11 mouse cellular contexts compared by ENCODE assay signal in genomic region chr2:129240726-129241432, GRCm38 (mm10). TPM values are rescaled to one million over a fixed set of nuclear protein-coding genes. Genes with fewer than 3 reads are reported as not detected.
A peak's percentile ranks its signal among the peaks of the same experiment; 100 is the strongest.
DNase-seq lines count a peak whose midpoint lies in the region; ATAC-seq lines count a peak whose summit lies in the region.
"Had no signal": no experiment of that assay in that cellular context is flagged by ENCODE, and none has a peak within 500 bp of the region (broad histone marks: within the 10 kb centered on the region; RNA-seq: fewer than 3 reads in every experiment).

No protein-coding gene starts in this region.

- H3K36me3 ChIP-seq in heart, embryonic 13.5 days: no peaks in the 10 kb centered on the region
- H3K36me3 ChIP-seq in liver, embryonic 16.5 days (ENCODE audit: control insufficient read depth, insufficient read depth): no peaks in the 10 kb centered on the region
- H3K36me3 ChIP-seq in hindbrain, embryonic 13.5 days: no peaks in the 10 kb centered on the region
- H3K36me3 ChIP-seq: forebrain, embryonic 12.5 days had no signal

- intact Hi-C loops in heart, postnatal 36 days (cut with DNase I): no loop called here

- WGBS in heart, embryonic 13.5 days: 48% methylated on average over 9 of the region's 9 CpGs
- 60% methylated on average over 9 of the region's 9 CpGs for WGBS in liver, embryonic 16.5 days (ENCODE audit: insufficient replicate concordance)
- WGBS in hindbrain, embryonic 13.5 days: 64% methylated on average over 9 of the region's 9 CpGs

- DNase-seq in heart, postnatal 36 days: no peak
- DNase-seq in ovary, adult 18-20 months (ENCODE audit: low spot score): peak; percentile 16
- no peak for DNase-seq in ovary, postnatal 14 days (ENCODE audit: low spot score)
- DNase-seq in embryo, embryonic 9.5 days (ENCODE audit: extremely low spot score): no peak

- H3K9ac ChIP-seq in heart, embryonic 13.5 days: no peak overlapping the region
- peak overlapping the region; percentile 33 for H3K9ac ChIP-seq in liver, embryonic 16.5 days (ENCODE audit: low read depth, low read length)
- H3K9ac ChIP-seq in hindbrain, embryonic 13.5 days: no peak overlapping the region
- H3K9ac ChIP-seq: forebrain, embryonic 12.5 days had no signal

- 0 out of 2 replicates have a peak overlapping the region, but pooled peaks have one; percentile 5 for H3K4me2 ChIP-seq in heart, embryonic 13.5 days
- H3K4me2 ChIP-seq in liver, embryonic 16.5 days (ENCODE audit: low read depth, low read length): peak overlapping the region; percentile 30
- H3K4me2 ChIP-seq in hindbrain, embryonic 13.5 days: no peak overlapping the region
- H3K4me2 ChIP-seq: forebrain, embryonic 12.5 days had no signal

- peak overlapping the region; percentile 56 for H3K27ac ChIP-seq in heart, embryonic 13.5 days (replicated peaks)
- peak overlapping the region; percentile 83 for H3K27ac ChIP-seq in liver, embryonic 16.5 days (ENCODE audit: low read length)
- H3K27ac ChIP-seq in hindbrain, embryonic 13.5 days: no peak overlapping the region
- H3K27ac ChIP-seq: forebrain, embryonic 12.5 days; macrophage had no signal

- 0 out of 2 replicates have a peak, but pooled peaks cover 3% of the 10 kb centered on the region for H3K9me3 ChIP-seq in heart, embryonic 13.5 days
- H3K9me3 ChIP-seq in liver, embryonic 16.5 days (replicated peaks; ENCODE audit: control insufficient read depth, low read length): no peaks in the 10 kb centered on the region
- H3K9me3 ChIP-seq in hindbrain, embryonic 13.5 days: no peaks in the 10 kb centered on the region; the same call in 1 of the 2 replicates
- H3K9me3 ChIP-seq: forebrain, embryonic 12.5 days had no signal

- peak; percentile 65; the same call in 1 of the 2 replicates for ATAC-seq in heart, embryonic 13.5 days (ENCODE audit: extremely low read depth, insufficient number of reproducible peaks, low FRiP score, low TSS enrichment)
- ATAC-seq in erythroblast, adult 5-6 weeks (replicated peaks; ENCODE audit: low FRiP score, poor library complexity, severe bottlenecking): peak; percentile 58; the same call in 1 of the 2 replicates
- peak; percentile 88 for ATAC-seq in liver, embryonic 16.5 days (ENCODE audit: low read depth)
- ATAC-seq in hindbrain, embryonic 13.5 days (ENCODE audit: low FRiP score): no peak
- ATAC-seq: CD4-positive, CD25-positive, alpha-beta regulatory T cell, adult 4 months had no signal

- H3K27me3 ChIP-seq in heart, embryonic 13.5 days (replicated peaks): no peaks in the 10 kb centered on the region
- H3K27me3 ChIP-seq in liver, embryonic 16.5 days (ENCODE audit: control insufficient read depth, insufficient read depth, low read depth, low read length): no peaks in the 10 kb centered on the region
- no peaks in the 10 kb centered on the region for H3K27me3 ChIP-seq in hindbrain, embryonic 13.5 days
- H3K27me3 ChIP-seq: forebrain, embryonic 12.5 days had no signal

- H3K4me3 ChIP-seq in heart, embryonic 13.5 days: no peak overlapping the region
- H3K4me3 ChIP-seq in liver, embryonic 16.5 days (ENCODE audit: low read depth, low read length): no peak overlapping the region
- H3K4me3 ChIP-seq in hindbrain, embryonic 13.5 days: no peak overlapping the region
- H3K4me3 ChIP-seq: forebrain, embryonic 12.5 days had no signal

- peaks cover 54% of the 10 kb centered on the region for H3K4me1 ChIP-seq in heart, embryonic 13.5 days
- H3K4me1 ChIP-seq in liver, embryonic 16.5 days (ENCODE audit: control insufficient read depth, low read depth, low read length): peaks cover 53% of the 10 kb centered on the region
- H3K4me1 ChIP-seq in hindbrain, embryonic 13.5 days (replicated peaks): no peaks in the 10 kb centered on the region

RNA-seq across cellular contexts. Expression of gene Slc20a1, which starts 42.3 kb away (rescaled TPM):
- 24.9 and 29.9 TPM in 2 replicates for polyA plus RNA-seq in heart, embryonic 13.5 days (2015; fragmentation: Nextera tagmentation; extraction: Ambion mirVana)
- total RNA-seq in heart, postnatal 36 days (2021): 10 to 100 TPM in 1 of 2 experiments, 1 to 10 TPM in 1; 9.3 to 13.6 TPM
- 40.5 and 44.1 TPM in 2 replicates for total RNA-seq in erythroblast, adult 5-6 weeks (2015; ENCODE audit: low replicate concordance)
- total RNA-seq in erythroblast, adult 5-6 weeks (2017; ENCODE audit: low replicate concordance): 240 and 313 TPM in 2 replicates
- 39.4 and 39.6 TPM in 2 replicates for polyA plus RNA-seq in liver, embryonic 16.5 days (2015; fragmentation: Nextera tagmentation; extraction: Ambion mirVana)
- 47.2 and 48.2 TPM in 2 replicates for polyA plus RNA-seq in hindbrain, embryonic 13.5 days (2015; fragmentation: Nextera tagmentation; extraction: Ambion mirVana)

RNA-seq across cellular contexts. Expression of gene Ckap2l, which starts 56.1 kb away (rescaled TPM):
- 40.0 and 40.4 TPM in 2 replicates for polyA plus RNA-seq in heart, embryonic 13.5 days (2015; fragmentation: Nextera tagmentation; extraction: Ambion mirVana)
- total RNA-seq in heart, postnatal 36 days (2021): under 1 TPM; 0.73 to 0.86 TPM
- total RNA-seq in erythroblast, adult 5-6 weeks (2015; ENCODE audit: low replicate concordance): 47.4 and 54.4 TPM in 2 replicates
- 23.1 and 26.3 TPM in 2 replicates for total RNA-seq in erythroblast, adult 5-6 weeks (2017; ENCODE audit: low replicate concordance)
- 24.6 and 27.2 TPM in 2 replicates for polyA plus RNA-seq in liver, embryonic 16.5 days (2015; fragmentation: Nextera tagmentation; extraction: Ambion mirVana)
- polyA plus RNA-seq in hindbrain, embryonic 13.5 days (2015; fragmentation: Nextera tagmentation; extraction: Ambion mirVana): 10.1 and 11.1 TPM in 2 replicates
